Mouse (Mus musculus) megakaryocyte, embryonic 14.5 days (primary cell): ENCODE measurements around the gene Col6a5. TPM values are rescaled to one million over a fixed set of nuclear protein-coding genes. Genes with fewer than 3 reads are reported as not detected.

Experiments
- H3K27me3 ChIP-seq: replicated peaks from 2 replicates; pipeline ENCODE3; 2012; ENCODE audit warnings: inconsistent platforms
- H3K36me3 ChIP-seq: replicated peaks from 2 replicates; pipeline ENCODE3; 2012; ENCODE audit warnings: low read length, inconsistent platforms, mixed read lengths
- H3K4me1 ChIP-seq: 2 replicates; pipeline ENCODE4 v1.6.1; 2012; ENCODE audit warnings: inconsistent platforms
- H3K4me3 ChIP-seq: replicated peaks from 2 replicates; pipeline ENCODE3; 2012; ENCODE audit warnings: moderate library complexity, mild to moderate bottlenecking, inconsistent platforms
- H3K9me3 ChIP-seq: 2 replicates; pipeline ENCODE4 v1.6.1; 2012; ENCODE audit warnings: inconsistent platforms
- FLI1 ChIP-seq: IDR thresholded peaks from 2 replicates; pipeline ENCODE4 v1.6.1; 2012; ENCODE audit warnings: low read length, inconsistent platforms, mixed read lengths
- GATA1 ChIP-seq: IDR thresholded peaks from 3 replicates; pipeline ENCODE4 v1.6.1; 2012; ENCODE audit warnings: mixed read lengths, low read length, inconsistent platforms, borderline replicate concordance
- polyA plus RNA-seq: library from polyadenylated mRNA; stranded (reverse); fragments of >175 nt; gene quantifications from 2 replicates; pipeline ENCODE4 v1.2.3, GENCODE M21; 2012; ENCODE audit warnings: low replicate concordance; ENCODE audit not compliant: insufficient read depth

The Col6a5 gene
- polyA plus RNA-seq, 1 experiment: not detected

GRCm38 (mm10) chr9:105923659-105924058 is 36.8 kb downstream of the Col6a5 start:
- Histone ChIP-seq H3K4me1 (no peaks in the 10 kb centered on the region), H3K27me3 (no peaks in the 10 kb centered on the region), H3K36me3 (no peaks in the 10 kb centered on the region), H3K9me3 (0 out of 2 replicates have a peak, but pooled peaks cover 4% of the 10 kb centered on the region), H3K4me3 (no peak overlapping the region)
- TF ChIP-seq FLI1 (no peak), GATA1 (no peak)

GRCm38 (mm10) chr9:105915186-105915585 is 45.3 kb downstream of the Col6a5 start:
- peaks cover 15% of the 10 kb centered on the region for H3K9me3 ChIP-seq
- no peaks in the 10 kb centered on the region for H3K36me3 ChIP-seq
- no peaks in the 10 kb centered on the region for H3K27me3 ChIP-seq
- no peak overlapping the region for H3K4me3 ChIP-seq
- no peak for TF ChIP-seq GATA1
- no peak for TF ChIP-seq FLI1
- no peaks in the 10 kb centered on the region for H3K4me1 ChIP-seq

GRCm38 (mm10) chr9:105910166-105910565 is 50.3 kb downstream of the Col6a5 start:
- no peaks in the 10 kb centered on the region for H3K4me1 ChIP-seq
- no peak overlapping the region for H3K4me3 ChIP-seq
- no peaks in the 10 kb centered on the region for H3K27me3 ChIP-seq
- peaks cover 16% of the 10 kb centered on the region for H3K9me3 ChIP-seq
- TF ChIP-seq FLI1 (no peak), GATA1 (no peak)
- H3K36me3 ChIP-seq: no peaks in the 10 kb centered on the region

GRCm38 (mm10) chr9:105909352-105909751 is 51.1 kb downstream of the Col6a5 start:
- H3K27me3 ChIP-seq: no peaks in the 10 kb centered on the region
- H3K36me3 ChIP-seq: no peaks in the 10 kb centered on the region
- H3K4me3 ChIP-seq: no peak overlapping the region
- H3K9me3 ChIP-seq: peaks cover 12% of the 10 kb centered on the region
- no peaks in the 10 kb centered on the region for H3K4me1 ChIP-seq
- TF ChIP-seq FLI1 (no peak), GATA1 (no peak)

- Histone ChIP-seq H3K36me3 (no peaks in the 10 kb centered on the region), H3K4me3 (no peak overlapping the region), H3K9me3 (peaks cover 3% of the 10 kb centered on the region; the same call in 1 of the 2 replicates), H3K4me1 (no peaks in the 10 kb centered on the region), H3K27me3 (no peaks in the 10 kb centered on the region)
- TF ChIP-seq GATA1: no peak
- no peak for TF ChIP-seq FLI1
Measured at GRCm38 (mm10) chr9:105907411-105907810, 53.0 kb downstream of the Col6a5 start.

GRCm38 (mm10) chr9:105887521-105887920 is 72.9 kb downstream of the Col6a5 start:
- TF ChIP-seq FLI1: no peak
- no peak for TF ChIP-seq GATA1
- Histone ChIP-seq H3K4me3 (no peak overlapping the region), H3K27me3 (no peaks in the 10 kb centered on the region), H3K4me1 (no peaks in the 10 kb centered on the region; the same call in 1 of the 2 replicates), H3K36me3 (no peaks in the 10 kb centered on the region), H3K9me3 (no peaks in the 10 kb centered on the region)

GRCm38 (mm10) chr9:105884656-105885430 is 75.6 kb downstream of the Col6a5 start:
- no peak overlapping the region for H3K4me3 ChIP-seq
- no peaks in the 10 kb centered on the region for H3K36me3 ChIP-seq
- no peaks in the 10 kb centered on the region for H3K27me3 ChIP-seq
- TF ChIP-seq GATA1 (no peak), FLI1 (no peak)
- H3K9me3 ChIP-seq: no peaks in the 10 kb centered on the region
- H3K4me1 ChIP-seq: no peaks in the 10 kb centered on the region; the same call in 1 of the 2 replicates

GRCm38 (mm10) chr9:105880743-105881142 is 79.7 kb downstream of the Col6a5 start:
- Histone ChIP-seq H3K27me3 (no peaks in the 10 kb centered on the region), H3K9me3 (no peaks in the 10 kb centered on the region), H3K4me1 (no peaks in the 10 kb centered on the region), H3K36me3 (no peaks in the 10 kb centered on the region), H3K4me3 (no peak overlapping the region)
- TF ChIP-seq FLI1 (no peak), GATA1 (no peak)

- TF ChIP-seq GATA1: no peak
- no peak for TF ChIP-seq FLI1
- Histone ChIP-seq H3K9me3 (no peaks in the 10 kb centered on the region), H3K27me3 (no peaks in the 10 kb centered on the region), H3K4me3 (no peak overlapping the region), H3K36me3 (no peaks in the 10 kb centered on the region), H3K4me1 (no peaks in the 10 kb centered on the region)
Measured at GRCm38 (mm10) chr9:105878365-105879108, 81.9 kb downstream of the Col6a5 start.

GRCm38 (mm10) chr9:105876124-105876523 is 84.3 kb downstream of the Col6a5 start:
- no peaks in the 10 kb centered on the region for H3K9me3 ChIP-seq
- no peaks in the 10 kb centered on the region for H3K36me3 ChIP-seq
- H3K27me3 ChIP-seq: no peaks in the 10 kb centered on the region
- TF ChIP-seq GATA1: no peak
- no peak for TF ChIP-seq FLI1
- no peaks in the 10 kb centered on the region for H3K4me1 ChIP-seq
- H3K4me3 ChIP-seq: no peak overlapping the region
